Mouse (Mus musculus): ENCODE results near the gene Trpc4ap. TPM values are rescaled to one million over a fixed set of nuclear protein-coding genes. Genes with fewer than 3 reads are reported as not detected.
A peak's percentile ranks its signal among the peaks of the same experiment; 100 is the strongest.

Trpc4ap gene
- total and polyA plus RNA-seq, 3 experiments = 60.4 to 187 (median 161) TPM

- Histone ChIP-seq H3K36me3 (ENCODE audit: control insufficient read depth in 1 of 2, insufficient read depth in 2 of 2, low read length in 2 of 2) (peaks cover 0 to 7% of the 10 kb centered on the region in 2 experiments), H3K4me3 (ENCODE audit: control insufficient read depth in 1 of 2, insufficient read depth in 1 of 2, low read depth in 2 of 2, low read length in 2 of 2) (no peak overlapping the region), H3K9me3 (replicated peaks; ENCODE audit: insufficient read depth, low read length) (no peaks in the 10 kb centered on the region), H3K27ac (ENCODE audit: control insufficient read depth, low read depth, low read length) (no peak overlapping the region), H3K27me3 (ENCODE audit: control insufficient read depth in 1 of 2, insufficient read depth in 2 of 2, low read length in 2 of 2) (no peaks in the 10 kb centered on the region), H3K4me1 (ENCODE audit: control insufficient read depth in 1 of 2, insufficient read depth in 2 of 2, low read length in 2 of 2) (peaks cover 0 to 3% of the 10 kb centered on the region in 2 experiments; a peak in 1 of 4 replicates), H3K9ac (ENCODE audit: control insufficient read depth, low read depth, low read length, poor library complexity, severe bottlenecking) (no peak overlapping the region), H3K79me2 (ENCODE audit: control insufficient read depth, insufficient read depth, low read length, poor library complexity) (peaks cover 17% of the 10 kb centered on the region)
- no peak for DNase-seq (ENCODE audit: low read depth, low spot score)
- TF ChIP-seq SIN3A (IDR thresholded peaks at IDR 0.05; ENCODE audit: low read length) (no peak), EP300 (IDR thresholded peaks at IDR 0.05; ENCODE audit: low read depth in 1 of 2, low read length in 2 of 2) (no peak), USF1 (IDR thresholded peaks at IDR 0.05; ENCODE audit: low read depth, low read length) (no peak), NELFE (IDR thresholded peaks at IDR 0.05; ENCODE audit: low read depth, low read length) (no peak), MAX (IDR thresholded peaks at IDR 0.05; ENCODE audit: low read length) (no peak), ELF1 (IDR thresholded peaks at IDR 0.05; ENCODE audit: low read depth, low read length) (no peak), MAFK (IDR thresholded peaks at IDR 0.05; ENCODE audit: borderline replicate concordance, low read depth, low read length) (no peak), TCF12 (IDR thresholded peaks at IDR 0.05; ENCODE audit: low read depth, low read length) (no peak), GATA1 (IDR thresholded peaks at IDR 0.05; ENCODE audit: low read depth, low read length) (no peak), USF2 (IDR thresholded peaks at IDR 0.05; ENCODE audit: borderline replicate concordance in 1 of 2, insufficient read depth in 1 of 2, low read depth in 1 of 2, low read length in 2 of 2) (no peak), KAT2A (conservative IDR thresholded peaks at IDR 0.05; ENCODE audit: low read depth, low read length) (no peak), HCFC1 (IDR thresholded peaks at IDR 0.05; ENCODE audit: low read depth, low read length) (no peak), UBTF (IDR thresholded peaks at IDR 0.05; ENCODE audit: borderline replicate concordance, insufficient read depth, low read depth, low read length) (no peak), ETS1 (IDR thresholded peaks at IDR 0.05; ENCODE audit: low read depth, low read length) (no peak), CHD1 (IDR thresholded peaks at IDR 0.05; ENCODE audit: low read depth, low read length) (no peak), POLR2A (IDR thresholded peaks at IDR 0.05; ENCODE audit: control insufficient read depth in 1 of 2, insufficient read depth in 1 of 2, low read depth in 1 of 2, low read length in 2 of 2, poor library complexity in 1 of 2) (no peak), RCOR1 (IDR thresholded peaks at IDR 0.05; ENCODE audit: low read depth, low read length) (no peak)
Observed at GRCm38 (mm10) chr2:155683821-155684220, 8.4 kb downstream of the Trpc4ap start.

GRCm38 (mm10) chr2:155683137-155683536, 9.0 kb downstream of the Trpc4ap start:
- peak; percentile 63 for DNase-seq (ENCODE audit: low read depth, low spot score)
- no peak overlapping the region for H3K9ac ChIP-seq (ENCODE audit: control insufficient read depth, low read depth, low read length, poor library complexity, severe bottlenecking)
- H3K27ac ChIP-seq (ENCODE audit: control insufficient read depth, low read depth, low read length) = no peak overlapping the region
- no peaks in the 10 kb centered on the region for H3K27me3 ChIP-seq (ENCODE audit: control insufficient read depth in 1 of 2, insufficient read depth in 2 of 2, low read length in 2 of 2)
- H3K9me3 ChIP-seq (replicated peaks; ENCODE audit: insufficient read depth, low read length) = no peaks in the 10 kb centered on the region
- peaks cover 0 to 7% of the 10 kb centered on the region in 2 experiments; a peak in 3 of 4 replicates for H3K36me3 ChIP-seq (ENCODE audit: control insufficient read depth in 1 of 2, insufficient read depth in 2 of 2, low read length in 2 of 2)
- peak; percentile 85 for TF ChIP-seq ZNF384 (IDR thresholded peaks at IDR 0.05; ENCODE audit: low read depth, low read length)
- TF ChIP-seq TBP (IDR thresholded peaks at IDR 0.05; ENCODE audit: low read depth, low read length) = no peak
- peaks cover 17% of the 10 kb centered on the region for H3K79me2 ChIP-seq (ENCODE audit: control insufficient read depth, insufficient read depth, low read length, poor library complexity)
- H3K4me3 ChIP-seq (ENCODE audit: control insufficient read depth in 1 of 2, insufficient read depth in 1 of 2, low read depth in 2 of 2, low read length in 2 of 2) = no peak overlapping the region
- peaks cover 0 to 3% of the 10 kb centered on the region in 2 experiments; a peak in 1 of 4 replicates for H3K4me1 ChIP-seq (ENCODE audit: control insufficient read depth in 1 of 2, insufficient read depth in 2 of 2, low read length in 2 of 2)
